Mouse (Mus musculus): ENCODE results near the gene Cntnap5a. TPM values are rescaled to one million over a fixed set of nuclear protein-coding genes. Genes with fewer than 3 reads are reported as not detected.

Gene Cntnap5a
- polyA plus RNA-seq (2012; rRNA removed; ENCODE audit: low replicate concordance), result not detected in 2 replicates

GRCm38 (mm10) chr1:115684518-115685368 lies at the start of gene Cntnap5a:
TSS of gene Cntnap5a (plus strand) at chr1:115684756.

